Mouse (Mus musculus): Measurements from ENCODE around the gene Sash1.

Sash1 gene

GRCm38 (mm10) chr10:8682341-8682740, 203.5 kb downstream of the Sash1 start:
- peak in 1 of 2 experiments; percentile 10 for DNase-seq (ENCODE audit: low spot score in 2 of 2)

GRCm38 (mm10) chr10:8676722-8677121, 209.1 kb downstream of the Sash1 start:
- DNase-seq (ENCODE audit: low spot score in 2 of 2): no peak
